Mouse (Mus musculus) testis, adult 2 months (tissue): Measurements from ENCODE around the gene Mllt1.

Experiments
- CTCF ChIP-seq: fragments of 200-500 bp; IDR thresholded peaks from 2 replicates; pipeline ENCODE4 v1.5.1; 2012; ENCODE audit warnings: low read depth, mild to moderate bottlenecking, inconsistent platforms, low read length, moderate library complexity; ENCODE audit not compliant: control insufficient read depth, insufficient read depth, insufficient replicate concordance
- POLR2A ChIP-seq: fragments of 200-500 bp; IDR thresholded peaks from 2 replicates; pipeline ENCODE4 v1.6.1; 2012; ENCODE audit warnings: low read depth, mild to moderate bottlenecking, inconsistent platforms, low read length, moderate library complexity; ENCODE audit not compliant: control insufficient read depth

- TF ChIP-seq CTCF (no peak), POLR2A (no peak)
Measured at GRCm38 (mm10) chr17:56876465-56876864, 58.8 kb downstream of the Mllt1 start.
